Mouse (Mus musculus) heart, adult 8-10 months (tissue): ENCODE measurements around the gene Ano4. TPM values are rescaled to one million over a fixed set of nuclear protein-coding genes. Genes with fewer than 3 reads are reported as not detected.
"Not testable (repeated sequence)": the region's sequence is repeated elsewhere in the genome, so short reads cannot be mapped to it uniquely, and the experiment has no call there.

Source experiments
- DNase-seq: peaks from one replicate; pipeline ENCODE4 v3.0.0; 2022; ENCODE audit warnings: low spot score
- total RNA-seq, 4 experiments: library from RNA; stranded (reverse); gene quantifications; 2 replicates each; pipeline ENCODE4 v1.2.4; 2022

The Ano4 gene
- total RNA-seq, 4 experiments from 2014 or later: 8.1 to 14.0 (median 9.2) TPM

- no peak for DNase-seq
Measured at GRCm38 (mm10) chr10:89154797-89155465, 189.6 kb downstream of the Ano4 start.

- no peak for DNase-seq
Measured at GRCm38 (mm10) chr10:89149166-89149565, 195.4 kb downstream of the Ano4 start.

GRCm38 (mm10) chr10:89121391-89121790 lies 223.2 kb downstream of the Ano4 start:
- DNase-seq: no peak

- DNase-seq: no peak
Measured at GRCm38 (mm10) chr10:89114381-89114780, 230.2 kb downstream of the Ano4 start.

- no peak for DNase-seq
Measured at GRCm38 (mm10) chr10:89111466-89111865, 233.1 kb downstream of the Ano4 start.

GRCm38 (mm10) chr10:89110917-89111316 lies 233.6 kb downstream of the Ano4 start:
- DNase-seq: no peak

- no peak for DNase-seq
Measured at GRCm38 (mm10) chr10:89103594-89103993, 241.0 kb downstream of the Ano4 start.

- no peak for DNase-seq
Measured at GRCm38 (mm10) chr10:89102025-89102424, 242.5 kb downstream of the Ano4 start.

GRCm38 (mm10) chr10:89098183-89098582 lies 246.4 kb downstream of the Ano4 start:
- DNase-seq: no peak

- no peak for DNase-seq
Measured at GRCm38 (mm10) chr10:89092350-89093040, 252.1 kb downstream of the Ano4 start.

GRCm38 (mm10) chr10:89077447-89077846 lies 267.1 kb downstream of the Ano4 start:
- no peak for DNase-seq

GRCm38 (mm10) chr10:89055891-89056290 lies 288.7 kb downstream of the Ano4 start:
- no peak for DNase-seq

- DNase-seq: not testable (repeated sequence)
Measured at GRCm38 (mm10) chr10:89044921-89045320, 299.6 kb downstream of the Ano4 start.

GRCm38 (mm10) chr10:89044166-89044565 lies 300.4 kb downstream of the Ano4 start:
- DNase-seq: no peak

GRCm38 (mm10) chr10:89018926-89019325 lies 325.6 kb downstream of the Ano4 start:
- no peak for DNase-seq

- DNase-seq: no peak
Measured at GRCm38 (mm10) chr10:89008303-89008702, 336.3 kb downstream of the Ano4 start.

- no peak for DNase-seq
Measured at GRCm38 (mm10) chr10:89004518-89004917, 340.0 kb downstream of the Ano4 start.

GRCm38 (mm10) chr10:88986925-88987324 lies 357.6 kb downstream of the Ano4 start:
- no peak for DNase-seq

- DNase-seq: no peak
Measured at GRCm38 (mm10) chr10:88983444-88983843, 361.1 kb downstream of the Ano4 start.

- no peak for DNase-seq
Measured at GRCm38 (mm10) chr10:88979451-88979850, 365.1 kb downstream of the Ano4 start.

- DNase-seq: no peak
Measured at GRCm38 (mm10) chr10:88978932-88979331, 365.6 kb downstream of the Ano4 start.

GRCm38 (mm10) chr10:88970951-88971725 lies 373.4 kb downstream of the Ano4 start:
- DNase-seq: peak; percentile 45
